ENCODE assay signal across 29 mouse cellular contexts in genomic region chr7:109097203-109097602, GRCm38 (mm10). TPM values are rescaled to one million over a fixed set of nuclear protein-coding genes. Genes with fewer than 3 reads are reported as not detected.
DNase-seq lines count a peak whose midpoint lies in the region; ATAC-seq and TF ChIP-seq lines count a peak whose summit lies in the region.
"Had no signal": no experiment of that assay in that cellular context is flagged by ENCODE, and none has a peak within 500 bp of the region (broad histone marks: within the 10 kb centered on the region; RNA-seq: fewer than 3 reads in every experiment).

No protein-coding gene starts in this region.

- TF ChIP-seq EP300 in lung, postnatal 0 days (IDR thresholded peaks at IDR 0.05), result no peak

- 52% methylated on average over 7 of the region's 7 CpGs for WGBS in heart, embryonic 11.5 days (ENCODE audit: insufficient replicate concordance)
- 39% methylated on average over 7 of the region's 7 CpGs for WGBS in lung, postnatal 0 days

- no peaks in the 10 kb centered on the region for H3K36me3 ChIP-seq in heart, embryonic 11.5 days (ENCODE audit: control insufficient read depth, insufficient read depth, low read length)
- no peaks in the 10 kb centered on the region for H3K36me3 ChIP-seq in lung, postnatal 0 days (ENCODE audit: insufficient read depth, low read length)
- H3K36me3 ChIP-seq: embryonic facial prominence, embryonic 10.5 days; embryonic facial prominence, embryonic 13.5 days; forebrain, embryonic 12.5 days; forebrain, embryonic 15.5 days; heart, embryonic 13.5 days; hindbrain, embryonic 12.5 days; hindbrain, embryonic 15.5 days had no signal

- TF ChIP-seq CTCF in lung, postnatal 0 days (IDR thresholded peaks at IDR 0.05), result no peak

- H3K4me3 ChIP-seq in heart, embryonic 11.5 days (ENCODE audit: low read depth, low read length), result no peak overlapping the region
- H3K4me3 ChIP-seq in lung, postnatal 0 days (ENCODE audit: low read depth, low read length), result no peak overlapping the region
- H3K4me3 ChIP-seq: embryonic facial prominence, embryonic 10.5 days; embryonic facial prominence, embryonic 13.5 days; erythroblast, embryonic 14.5 days; forebrain, embryonic 12.5 days; forebrain, embryonic 15.5 days; gastrocnemius, adult 2 months; heart, embryonic 13.5 days; hindbrain, embryonic 12.5 days; hindbrain, embryonic 15.5 days had no signal

- no peaks in the 10 kb centered on the region for H3K9me3 ChIP-seq in heart, embryonic 11.5 days (replicated peaks; ENCODE audit: control insufficient read depth, low read length)
- H3K9me3 ChIP-seq in lung, postnatal 0 days (ENCODE audit: low read length), result no peaks in the 10 kb centered on the region
- H3K9me3 ChIP-seq: embryonic facial prominence, embryonic 10.5 days; embryonic facial prominence, embryonic 13.5 days; forebrain, embryonic 12.5 days; forebrain, embryonic 15.5 days; heart, embryonic 13.5 days; hindbrain, embryonic 12.5 days; hindbrain, embryonic 15.5 days had no signal

- H3K27ac ChIP-seq in heart, embryonic 11.5 days (ENCODE audit: low read depth, low read length), result no peak overlapping the region
- no peak overlapping the region for H3K27ac ChIP-seq in lung, postnatal 0 days (ENCODE audit: low read length)
- H3K27ac ChIP-seq: embryonic facial prominence, embryonic 10.5 days; embryonic facial prominence, embryonic 13.5 days; forebrain, embryonic 12.5 days; forebrain, embryonic 15.5 days; gastrocnemius, adult 2 months; heart, embryonic 13.5 days; hindbrain, embryonic 12.5 days; hindbrain, embryonic 15.5 days had no signal

- no peak for DNase-seq in heart, adult 8-10 months (ENCODE audit: low spot score)
- peak; percentile 3 for DNase-seq in lung, postnatal 0 days (ENCODE audit: low spot score)
- DNase-seq in lung, postnatal 10 days, result no peak
- peak; percentile 0 for DNase-seq in thymus, postnatal 0 days (ENCODE audit: low spot score)
- no peak for DNase-seq in thymus, postnatal 10 days (ENCODE audit: low spot score in 2 of 2)
- no peak for DNase-seq in layer of hippocampus, postnatal 36 days
- DNase-seq: adrenal gland, adult 2 months; adrenal gland, postnatal 14 days; cerebellum, adult 11-12 months; cerebellum, adult 8-10 months; cerebellum, postnatal 10 days; cerebellum, postnatal 36 days; embryo, embryonic 11 days; gastrocnemius, adult 2 months; gastrocnemius, postnatal 14 days; heart, adult 18-20 months; heart, postnatal 14 days had no signal

- H3K4me1 ChIP-seq in heart, embryonic 11.5 days (ENCODE audit: control insufficient read depth, insufficient read depth, low read length), result no peaks in the 10 kb centered on the region
- H3K4me1 ChIP-seq in lung, postnatal 0 days (ENCODE audit: insufficient read depth, low read depth, low read length), result no peaks in the 10 kb centered on the region
- H3K4me1 ChIP-seq: embryonic facial prominence, embryonic 10.5 days; embryonic facial prominence, embryonic 13.5 days; forebrain, embryonic 12.5 days; forebrain, embryonic 15.5 days; heart, embryonic 13.5 days; hindbrain, embryonic 12.5 days; hindbrain, embryonic 15.5 days had no signal

- H3K4me2 ChIP-seq in heart, embryonic 11.5 days, result no peak overlapping the region
- no peak overlapping the region for H3K4me2 ChIP-seq in lung, postnatal 0 days (replicated peaks; ENCODE audit: low read depth, low read length)
- H3K4me2 ChIP-seq: embryonic facial prominence, embryonic 13.5 days; forebrain, embryonic 12.5 days; forebrain, embryonic 15.5 days; heart, embryonic 13.5 days; hindbrain, embryonic 12.5 days; hindbrain, embryonic 15.5 days had no signal

- 0 out of 2 replicates have a peak overlapping the region, but pooled peaks have one; percentile 16 for H3K9ac ChIP-seq in heart, embryonic 11.5 days (ENCODE audit: low read depth, low read length)
- H3K9ac ChIP-seq in lung, postnatal 0 days (replicated peaks; ENCODE audit: low read depth), result no peak overlapping the region
- H3K9ac ChIP-seq: embryonic facial prominence, embryonic 13.5 days; forebrain, embryonic 12.5 days; forebrain, embryonic 15.5 days; heart, embryonic 13.5 days; hindbrain, embryonic 12.5 days; hindbrain, embryonic 15.5 days had no signal

- H3K27me3 ChIP-seq in heart, embryonic 11.5 days (ENCODE audit: control insufficient read depth, insufficient read depth, low read length), result no peaks in the 10 kb centered on the region
- H3K27me3 ChIP-seq in lung, postnatal 0 days (replicated peaks; ENCODE audit: insufficient read depth, low read length), result no peaks in the 10 kb centered on the region
- H3K27me3 ChIP-seq: embryonic facial prominence, embryonic 13.5 days; hindbrain, embryonic 12.5 days; hindbrain, embryonic 15.5 days had no signal

- 0 out of 2 replicates have a peak, but pooled peaks have one; percentile 31 for ATAC-seq in heart, embryonic 11.5 days (replicated peaks; ENCODE audit: insufficient number of reproducible peaks, low FRiP score, low TSS enrichment)
- no peak for ATAC-seq in lung, postnatal 0 days
- ATAC-seq: CD4-positive, CD25-positive, alpha-beta regulatory T cell, adult 4 months; forebrain, embryonic 15.5 days had no signal

RNA-seq across cellular contexts. Expression of gene Ric3, which starts 14.1 kb away (rescaled TPM):
- polyA plus RNA-seq in heart, embryonic 11.5 days (2014; fragmentation: Nextera tagmentation; extraction: Ambion mirVana), result 1.7 and 1.9 TPM in 2 replicates
- 1 to 10 TPM; 2.1 to 5.0 (median 2.9) TPM for total RNA-seq in heart, adult 8-10 months (2022)
- 0.58 and 0.83 TPM in 2 replicates for polyA plus RNA-seq in lung, postnatal 0 days (2015; fragmentation: Nextera tagmentation; extraction: Ambion mirVana)
- polyA plus RNA-seq in thymus, postnatal 0 days (2015; fragmentation: Nextera tagmentation; extraction: Ambion mirVana), result 0.40 and 0.48 TPM in 2 replicates
- total RNA-seq in layer of hippocampus, postnatal 36 days (2021), result 10 to 100 TPM; 66.5 to 71.3 TPM
- total RNA-seq: MEL had no signal
- polyA plus RNA-seq: C2C12 had no signal

Comparison
In these comparisons a context has a peak if more than half of its experiments do, and no peak if none do; other contexts are left out.
1. DNase-seq: peak in lung, postnatal 0 days (single experiment) and thymus, postnatal 0 days (single experiment); none in heart, adult 8-10 months (single experiment), lung, postnatal 10 days (single experiment), thymus, postnatal 10 days (0 of 2) and layer of hippocampus, postnatal 36 days (0 of 2).